Mouse (Mus musculus): ENCODE measurements around the gene Trnt1.

GRCm38 (mm10) chr6:106732563-106732962 lies 36.4 kb upstream of the Trnt1 start:
- TF ChIP-seq EP300 (IDR thresholded peaks at IDR 0.05; ENCODE audit: low read depth) (no peak), CTCF (IDR thresholded peaks at IDR 0.05; ENCODE audit: low read depth) (no peak)

Data from liver, embryonic 14.5 days (tissue).